Mouse (Mus musculus): ENCODE data around the gene Mx1. TPM values are rescaled to one million over a fixed set of nuclear protein-coding genes. Genes with fewer than 3 reads are reported as not detected.

The Mx1 gene
- polyA plus RNA-seq, 1 experiment: 7.9 TPM

DNA sequence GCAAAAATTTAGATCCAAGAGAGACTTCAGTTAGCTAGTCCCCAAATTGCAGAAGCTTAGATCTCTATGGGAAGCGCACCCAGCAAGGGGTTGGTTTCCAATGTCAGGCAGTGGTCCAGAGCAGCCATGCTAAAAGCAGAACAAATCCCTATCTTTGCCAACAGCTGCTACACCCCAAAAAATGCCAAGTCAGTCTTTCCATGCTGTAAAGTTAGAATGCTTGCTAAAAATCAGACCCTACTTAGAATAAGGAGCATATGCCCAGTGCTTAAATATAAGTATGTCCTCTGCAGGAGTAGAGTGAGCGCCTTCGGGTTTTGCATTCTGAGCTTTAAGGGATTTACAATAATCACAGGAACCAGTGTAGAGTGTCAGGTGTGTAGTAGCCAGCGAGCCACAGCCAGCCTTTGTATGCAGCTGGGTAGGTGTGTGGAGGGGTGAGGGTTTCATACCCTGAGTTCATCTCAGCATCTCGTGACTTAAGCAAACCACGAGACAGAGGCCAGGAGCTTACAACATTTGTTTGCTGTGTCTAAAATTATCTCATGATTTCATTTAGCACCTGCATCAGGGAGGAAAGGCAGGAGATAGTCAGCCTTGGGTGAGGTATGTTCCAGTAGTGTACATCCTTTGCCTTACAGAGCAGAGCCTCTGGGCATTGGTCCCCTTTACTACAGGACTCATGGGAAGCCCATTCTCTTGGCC is 43.8 kb downstream of the Mx1 start:
- 69% methylated on average over 6 of the region's 6 CpGs for WGBS
- no peaks in the 10 kb centered on the region for H3K36me3 ChIP-seq (ENCODE audit: control insufficient read depth, insufficient read depth, low read length)
- DNase-seq: no peak
- H3K4me1 ChIP-seq (replicated peaks; ENCODE audit: control insufficient read depth, insufficient read depth, low read length): no peaks in the 10 kb centered on the region
- no peak overlapping the region for H3K27ac ChIP-seq (ENCODE audit: control insufficient read depth, insufficient read depth, low read length)
- TF ChIP-seq CTCF (IDR thresholded peaks at IDR 0.05; ENCODE audit: borderline replicate concordance, control insufficient read depth, extremely low read depth, insufficient read depth, low read length, poor library complexity) (no peak), POLR2A (IDR thresholded peaks at IDR 0.05; ENCODE audit: control insufficient read depth, extremely low read depth, insufficient read depth, low read length, poor library complexity) (no peak)
- no peaks in the 10 kb centered on the region for H3K27me3 ChIP-seq (ENCODE audit: control insufficient read depth, insufficient read depth, low read length)
- no peak overlapping the region for H3K4me3 ChIP-seq (ENCODE audit: control insufficient read depth, insufficient read depth, low read length)

DNA sequence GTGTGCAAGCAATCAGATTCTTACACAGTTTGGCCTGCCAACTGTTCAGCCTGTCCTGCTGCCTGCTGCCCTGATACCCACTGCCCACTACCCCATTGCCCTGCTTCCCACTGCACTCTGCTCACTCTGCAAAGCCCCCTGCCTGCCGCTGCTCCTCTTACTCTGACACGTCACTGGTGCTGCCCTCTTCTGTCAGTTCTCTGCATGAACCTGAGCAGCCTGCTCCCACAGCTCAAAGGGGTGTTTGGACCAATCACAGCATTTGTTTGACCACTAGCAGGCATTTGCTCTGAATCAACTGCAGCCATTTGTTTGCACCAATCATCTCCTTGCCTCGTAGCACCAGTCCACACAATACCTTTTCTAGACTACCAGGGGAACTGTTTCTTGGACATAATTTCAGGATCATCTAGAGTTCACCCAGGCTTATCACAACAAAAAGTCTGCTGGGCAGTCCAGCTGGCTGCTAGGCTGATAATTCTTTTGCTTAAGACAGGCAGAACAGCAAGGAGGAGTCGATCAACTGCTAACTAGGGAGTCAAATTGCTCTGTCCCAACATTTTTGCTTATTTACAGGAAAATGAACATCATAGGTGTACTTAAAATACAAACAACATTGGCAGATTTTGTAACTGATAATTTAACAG is 44.7 kb downstream of the Mx1 start:
- 22% methylated on average over 4 of the region's 4 CpGs for WGBS
- no peaks in the 10 kb centered on the region for H3K4me1 ChIP-seq (replicated peaks; ENCODE audit: control insufficient read depth, insufficient read depth, low read length)
- TF ChIP-seq POLR2A (IDR thresholded peaks at IDR 0.05; ENCODE audit: control insufficient read depth, extremely low read depth, insufficient read depth, low read length, poor library complexity): no peak
- TF ChIP-seq CTCF (IDR thresholded peaks at IDR 0.05; ENCODE audit: borderline replicate concordance, control insufficient read depth, extremely low read depth, insufficient read depth, low read length, poor library complexity): no peak
- no peak overlapping the region for H3K4me3 ChIP-seq (ENCODE audit: control insufficient read depth, insufficient read depth, low read length)
- no peak overlapping the region for H3K27ac ChIP-seq (ENCODE audit: control insufficient read depth, insufficient read depth, low read length)
- no peaks in the 10 kb centered on the region for H3K36me3 ChIP-seq (ENCODE audit: control insufficient read depth, insufficient read depth, low read length)
- no peaks in the 10 kb centered on the region for H3K27me3 ChIP-seq (ENCODE audit: control insufficient read depth, insufficient read depth, low read length)
- DNase-seq: peak; percentile 14

DNA sequence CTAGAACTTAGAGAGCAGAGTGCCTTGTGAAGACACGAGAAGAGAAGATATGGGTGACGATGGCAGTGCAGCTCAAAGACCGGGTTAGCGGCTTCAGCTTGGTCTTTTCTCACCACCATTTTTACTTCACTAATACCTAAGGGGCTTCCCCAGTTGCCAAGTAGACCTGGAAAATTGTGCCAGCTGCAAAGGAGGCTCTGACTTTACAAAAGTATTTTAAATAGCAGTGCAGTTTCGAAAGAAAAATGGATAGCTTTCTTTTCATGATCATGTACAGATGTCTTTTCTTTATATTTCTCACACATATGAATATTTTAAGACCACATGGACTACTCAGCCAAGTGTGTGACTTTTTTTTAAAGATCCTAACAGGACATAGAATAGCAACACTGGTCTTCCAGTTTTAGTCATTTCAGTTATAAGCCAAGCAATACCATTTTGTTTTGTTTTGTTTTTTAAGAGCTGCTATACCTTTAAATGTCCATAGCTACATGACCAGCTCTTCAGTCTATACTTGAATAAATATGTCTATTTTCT is 57.2 kb downstream of the Mx1 start:
- 96% methylated on average over 5 of the region's 5 CpGs for WGBS

DNA sequence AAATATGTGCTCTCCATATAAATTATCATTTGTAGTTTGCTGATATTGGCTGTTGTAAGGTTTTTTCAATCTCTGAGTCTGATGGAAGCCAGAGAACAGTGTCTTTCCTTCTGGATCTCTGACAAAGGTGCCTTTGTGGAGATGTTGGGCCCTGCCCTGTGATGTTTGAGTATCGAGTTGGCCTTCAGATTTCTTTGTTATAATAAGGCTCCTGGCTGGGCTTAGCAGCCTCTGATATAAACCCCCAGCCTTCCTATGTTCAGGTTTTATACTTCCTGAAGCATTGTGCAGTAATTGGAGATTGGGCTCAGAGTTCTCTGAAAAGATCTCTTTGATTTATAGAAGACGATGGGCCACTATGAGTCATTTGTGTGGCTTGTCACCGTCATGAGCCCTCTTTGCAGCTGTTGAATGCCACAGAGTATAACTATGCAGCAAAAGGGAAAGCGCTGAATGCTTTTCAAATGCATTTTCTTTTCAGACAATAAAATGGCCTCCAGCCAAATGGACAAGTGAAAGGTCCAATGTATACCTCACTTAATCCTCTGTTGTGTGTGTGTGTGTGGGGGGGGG is 60.4 kb downstream of the Mx1 start:
- H3K36me3 ChIP-seq (ENCODE audit: control insufficient read depth, insufficient read depth, low read length): no peaks in the 10 kb centered on the region
- H3K4me3 ChIP-seq (ENCODE audit: control insufficient read depth, insufficient read depth, low read length): no peak overlapping the region
- no peak overlapping the region for H3K27ac ChIP-seq (ENCODE audit: control insufficient read depth, insufficient read depth, low read length)
- WGBS: 77% methylated on average over 4 of the region's 4 CpGs
- H3K4me1 ChIP-seq (replicated peaks; ENCODE audit: control insufficient read depth, insufficient read depth, low read length): no peaks in the 10 kb centered on the region
- no peak for DNase-seq
- TF ChIP-seq POLR2A (IDR thresholded peaks at IDR 0.05; ENCODE audit: control insufficient read depth, extremely low read depth, insufficient read depth, low read length, poor library complexity) (no peak), CTCF (IDR thresholded peaks at IDR 0.05; ENCODE audit: borderline replicate concordance, control insufficient read depth, extremely low read depth, insufficient read depth, low read length, poor library complexity) (no peak)
- H3K27me3 ChIP-seq (ENCODE audit: control insufficient read depth, insufficient read depth, low read length): no peaks in the 10 kb centered on the region

More for the DNA sequence above, 57.2 kb downstream of the Mx1 start:
- Histone ChIP-seq H3K27ac (ENCODE audit: control insufficient read depth, insufficient read depth, low read length) (no peak overlapping the region), H3K4me1 (replicated peaks; ENCODE audit: control insufficient read depth, insufficient read depth, low read length) (no peaks in the 10 kb centered on the region), H3K27me3 (ENCODE audit: control insufficient read depth, insufficient read depth, low read length) (no peaks in the 10 kb centered on the region), H3K4me3 (ENCODE audit: control insufficient read depth, insufficient read depth, low read length) (no peak overlapping the region), H3K36me3 (ENCODE audit: control insufficient read depth, insufficient read depth, low read length) (no peaks in the 10 kb centered on the region)
- no peak for TF ChIP-seq POLR2A (IDR thresholded peaks at IDR 0.05; ENCODE audit: control insufficient read depth, extremely low read depth, insufficient read depth, low read length, poor library complexity)
- no peak for DNase-seq

DNA sequence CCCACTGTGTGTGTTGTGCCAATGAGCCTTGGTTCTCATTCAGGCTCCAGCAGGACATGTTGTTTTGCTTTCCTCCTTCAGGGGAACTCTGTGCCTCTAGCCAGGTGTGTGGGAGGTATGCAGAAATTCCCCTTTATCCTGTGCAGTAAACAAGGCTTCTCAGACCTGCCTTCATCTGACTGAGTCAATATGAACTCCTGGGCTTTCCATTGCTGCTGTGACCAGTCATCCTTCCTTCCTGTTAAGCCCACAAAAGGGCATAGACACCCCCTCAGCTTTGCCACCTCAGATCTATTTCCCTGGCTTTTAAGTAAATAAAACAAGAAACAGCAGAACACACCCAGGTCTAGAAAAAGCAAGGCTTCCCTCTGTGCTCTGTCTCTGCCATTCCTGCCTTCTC is 61.0 kb downstream of the Mx1 start:
- TF ChIP-seq CTCF (IDR thresholded peaks at IDR 0.05; ENCODE audit: borderline replicate concordance, control insufficient read depth, extremely low read depth, insufficient read depth, low read length, poor library complexity): no peak
- no peak for TF ChIP-seq POLR2A (IDR thresholded peaks at IDR 0.05; ENCODE audit: control insufficient read depth, extremely low read depth, insufficient read depth, low read length, poor library complexity)
- H3K27me3 ChIP-seq (ENCODE audit: control insufficient read depth, insufficient read depth, low read length): no peaks in the 10 kb centered on the region
- no peak for DNase-seq

DNA sequence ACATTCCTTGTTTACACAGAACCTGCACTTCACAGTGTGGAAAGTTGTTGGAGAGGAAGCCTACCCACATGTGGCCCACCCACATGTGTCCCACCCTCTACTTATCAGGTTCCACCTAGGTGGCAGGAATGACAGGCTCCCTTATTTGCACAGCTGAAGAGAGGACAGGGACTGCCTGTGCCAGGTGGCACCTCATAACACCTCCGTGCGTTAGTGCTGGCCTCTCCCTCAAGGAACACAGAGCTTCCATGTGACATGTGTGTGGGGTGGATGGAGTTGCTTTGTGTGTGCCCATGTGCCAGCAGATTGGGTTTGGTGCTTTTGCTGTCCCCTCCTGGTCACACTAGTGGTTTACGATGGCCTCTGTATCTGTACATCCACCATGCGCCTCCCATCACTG is 62.7 kb downstream of the Mx1 start:
- no peak for TF ChIP-seq CTCF (IDR thresholded peaks at IDR 0.05; ENCODE audit: borderline replicate concordance, control insufficient read depth, extremely low read depth, insufficient read depth, low read length, poor library complexity)
- H3K27ac ChIP-seq (ENCODE audit: control insufficient read depth, insufficient read depth, low read length): no peak overlapping the region
- no peak for DNase-seq
- no peak overlapping the region for H3K4me3 ChIP-seq (ENCODE audit: control insufficient read depth, insufficient read depth, low read length)
- no peaks in the 10 kb centered on the region for H3K27me3 ChIP-seq (ENCODE audit: control insufficient read depth, insufficient read depth, low read length)
- no peaks in the 10 kb centered on the region for H3K4me1 ChIP-seq (replicated peaks; ENCODE audit: control insufficient read depth, insufficient read depth, low read length)
- no peaks in the 10 kb centered on the region for H3K36me3 ChIP-seq (ENCODE audit: control insufficient read depth, insufficient read depth, low read length)
- WGBS: 95% methylated on average over 4 of the region's 4 CpGs

More for the DNA sequence above, 61.0 kb downstream of the Mx1 start:
- Histone ChIP-seq H3K4me3 (ENCODE audit: control insufficient read depth, insufficient read depth, low read length) (no peak overlapping the region), H3K4me1 (replicated peaks; ENCODE audit: control insufficient read depth, insufficient read depth, low read length) (no peaks in the 10 kb centered on the region), H3K27ac (ENCODE audit: control insufficient read depth, insufficient read depth, low read length) (no peak overlapping the region), H3K36me3 (ENCODE audit: control insufficient read depth, insufficient read depth, low read length) (no peaks in the 10 kb centered on the region)
